Mouse (Mus musculus): ENCODE data around the gene Amotl1.

- TF ChIP-seq CTCF (IDR thresholded peaks at IDR 0.05; ENCODE audit: low read depth) (no peak), EP300 (IDR thresholded peaks at IDR 0.05; ENCODE audit: low read depth) (no peak)
These were observed 48.4 kb downstream of the Amotl1 start for GRCm38 (mm10) chr9:14596427-14596826.

Measured in liver, postnatal 0 days (tissue).